Mouse (Mus musculus) CH12.LX (cell line): ENCODE measurements around the gene Psip1. TPM values are rescaled to one million over a fixed set of nuclear protein-coding genes. Genes with fewer than 3 reads are reported as not detected.

Source experiments
- DNase-seq: peaks from one replicate; pipeline ENCODE4 v3.0.0-alpha.2; 2013; ENCODE audit errors: extremely low read depth
- H3K27ac ChIP-seq: 2 replicates; pipeline ENCODE4 v1.5.1; 2012; ENCODE audit warnings: low read depth, mild to moderate bottlenecking, control low read depth, moderate library complexity; ENCODE audit not compliant: insufficient read depth
- H3K27me3 ChIP-seq: replicated peaks from 2 replicates; pipeline ENCODE3; 2012; ENCODE audit warnings: inconsistent platforms
- H3K36me3 ChIP-seq, 2 experiments: replicated peaks in 1 of 2; 2 replicates each; pipeline versions ENCODE3 to v1.6.1; 2012; ENCODE audit warnings: inconsistent platforms in 1 of 2, low read length in 1 of 2, mild to moderate bottlenecking in 1 of 2, mixed read lengths in 1 of 2, moderate library complexity in 1 of 2; ENCODE audit not compliant: control insufficient read depth in 1 of 2, insufficient read depth in 1 of 2
- H3K4me1 ChIP-seq, 2 experiments: 2 replicates each; pipeline ENCODE4 v1.6.1; 2012; ENCODE audit warnings: inconsistent platforms in 1 of 2, moderate library complexity in 1 of 2; ENCODE audit not compliant: insufficient read depth in 2 of 2, control insufficient read depth in 1 of 2
- H3K4me2 ChIP-seq: 2 replicates; pipeline ENCODE4 v1.6.1; 2012; ENCODE audit warnings: low read depth, mild to moderate bottlenecking, control low read depth; ENCODE audit not compliant: poor library complexity, insufficient read depth, severe bottlenecking
- H3K4me3 ChIP-seq, 3 experiments: fragments of 150-350 bp in 1 of 3; sonication (generic) in 1 of 3; replicated peaks in 1 of 3; 2 replicates each; pipeline versions ENCODE3 to v1.5.1; 2011 to 2012; ENCODE audit warnings: low read depth in 2 of 3, low read length in 2 of 3, mild to moderate bottlenecking in 2 of 3, moderate library complexity in 2 of 3, control low read depth in 1 of 3, improper control_type of control experiment in 1 of 3, inconsistent platforms in 1 of 3, mixed read lengths in 1 of 3; ENCODE audit not compliant: poor library complexity in 1 of 3
- H3K79me2 ChIP-seq: replicated peaks from 2 replicates; pipeline ENCODE4 v1.6.1; 2012; ENCODE audit warnings: mild to moderate bottlenecking, moderate library complexity; ENCODE audit not compliant: control insufficient read depth, poor library complexity, insufficient read depth, severe bottlenecking; ENCODE audit errors: extremely low read depth
- H3K9ac ChIP-seq: 2 replicates; pipeline ENCODE4 v1.6.1; 2012; ENCODE audit warnings: low read depth, mild to moderate bottlenecking, control low read depth, moderate library complexity; ENCODE audit not compliant: insufficient read depth
- H3K9me3 ChIP-seq: replicated peaks from 2 replicates; pipeline ENCODE3; 2012; ENCODE audit warnings: low read length, inconsistent platforms, mixed read lengths
- CHD2 ChIP-seq: IDR thresholded peaks from 2 replicates; pipeline ENCODE4 v1.6.1; 2011; ENCODE audit warnings: low read length, improper control_type of control experiment
- CTCF ChIP-seq, 2 experiments: IDR thresholded peaks in 1 of 2; conservative IDR thresholded peaks in 1 of 2; 2 replicates each; pipeline ENCODE4 v1.5.1; 2011 to 2012; ENCODE audit warnings: low read depth in 2 of 2, low read length in 2 of 2, improper control_type of control experiment in 1 of 2, inconsistent platforms in 1 of 2, mild to moderate bottlenecking in 1 of 2, moderate library complexity in 1 of 2
- E2F4 ChIP-seq: IDR thresholded peaks from 2 replicates; pipeline ENCODE4 v1.6.1; 2011; ENCODE audit warnings: low read depth, low read length, improper control_type of control experiment; ENCODE audit not compliant: insufficient replicate concordance
- GABPA ChIP-seq: IDR thresholded peaks from 2 replicates; pipeline ENCODE4 v1.6.1; 2012; ENCODE audit warnings: low read depth, low read length, improper control_type of control experiment, inconsistent platforms; ENCODE audit not compliant: insufficient replicate concordance
- JUND ChIP-seq: conservative IDR thresholded peaks from 2 replicates; pipeline ENCODE4 v1.6.1; 2011; ENCODE audit warnings: low read depth, low read length, improper control_type of control experiment
- MAFK ChIP-seq: IDR thresholded peaks from 2 replicates; pipeline ENCODE4 v1.6.1; 2011; ENCODE audit warnings: low read length, improper control_type of control experiment; ENCODE audit not compliant: insufficient replicate concordance
- MAX ChIP-seq: IDR thresholded peaks from 2 replicates; pipeline ENCODE4 v1.6.1; 2011; ENCODE audit warnings: low read length, improper control_type of control experiment
- MXI1 ChIP-seq: IDR thresholded peaks from 2 replicates; pipeline ENCODE4 v1.6.1; 2011; ENCODE audit warnings: mild to moderate bottlenecking, low read depth, low read length, improper control_type of control experiment
- NELFE ChIP-seq: IDR thresholded peaks from 2 replicates; pipeline ENCODE4 v1.6.1; 2011; ENCODE audit warnings: low read depth, low read length, improper control_type of control experiment
- PAX5 ChIP-seq: IDR thresholded peaks from 2 replicates; pipeline ENCODE4 v1.6.1; 2012; ENCODE audit warnings: low read length, inconsistent platforms, mixed read lengths
- POLR2A ChIP-seq: IDR thresholded peaks from 2 replicates; pipeline ENCODE4 v1.6.1; 2011; ENCODE audit warnings: low read depth, mild to moderate bottlenecking, improper control_type of control experiment, low read length
- POLR2AphosphoS2 ChIP-seq: IDR thresholded peaks from 2 replicates; pipeline ENCODE4 v1.6.1; 2011; ENCODE audit warnings: low read depth, low read length, improper control_type of control experiment
- RAD21 ChIP-seq: IDR thresholded peaks from 2 replicates; pipeline ENCODE4 v1.6.1; 2011; ENCODE audit warnings: low read depth, mild to moderate bottlenecking, low read length, improper control_type of control experiment, moderate library complexity
- SIN3A ChIP-seq: IDR thresholded peaks from 2 replicates; pipeline ENCODE4 v1.6.1; 2012; ENCODE audit warnings: low read length, improper control_type of control experiment, inconsistent platforms
- SMC3 ChIP-seq: IDR thresholded peaks from 2 replicates; pipeline ENCODE4 v1.6.1; 2011; ENCODE audit warnings: low read depth, low read length, improper control_type of control experiment
- TBP ChIP-seq: conservative IDR thresholded peaks from 2 replicates; pipeline ENCODE4 v1.6.1; 2011; ENCODE audit warnings: low read depth, low read length, improper control_type of control experiment
- TCF12 ChIP-seq: IDR thresholded peaks from 2 replicates; pipeline ENCODE4 v1.6.1; 2014; ENCODE audit warnings: low read depth, mild to moderate bottlenecking, inconsistent platforms, low read length, improper control_type of control experiment
- USF1 ChIP-seq: IDR thresholded peaks from 2 replicates; pipeline ENCODE4 v1.6.1; 2014; ENCODE audit warnings: low read depth, mild to moderate bottlenecking, inconsistent platforms, low read length, improper control_type of control experiment
- ZC3H11A ChIP-seq: IDR thresholded peaks from 2 replicates; pipeline ENCODE4 v1.6.1; 2012; ENCODE audit warnings: low read depth, mild to moderate bottlenecking, inconsistent platforms, low read length, improper control_type of control experiment
- dilution Hi-C: fragments of 300-500 bp; cut with MboI; formaldehyde crosslinking; loops from 2 replicates; pipeline ENCODE4 v1.14.3; 2020; ENCODE audit warnings: low sequenced_read_pairs; ENCODE audit not compliant: extremely low pct_unique_long_range_greater_than_20kb, extremely low pct_ligation_motif_present
- in situ Hi-C: fragments of 300-500 bp; cut with MboI; formaldehyde crosslinking; loops from 3 replicates; pipeline ENCODE4 v1.14.3; 2019; ENCODE audit warnings: low sequenced_read_pairs, low pct_ligation_motif_present, low pct_unique_long_range_greater_than_20kb, mixed read lengths
- polyA plus RNA-seq: library from polyadenylated mRNA; unstranded; fragments of >175 nt; gene quantifications from 2 replicates; pipeline ENCODE4 v1.2.1, GENCODE M21; 2012; ENCODE audit warnings: low read depth; ENCODE audit not compliant: insufficient read length
- total RNA-seq, 2 experiments: library from RNA; depleted of rRNA; stranded (reverse); fragments of 300-350 nt in 1 of 2; fragments of >200 nt in 1 of 2; gene quantifications; 2 replicates each; pipeline ENCODE4 v1.2.3; 2012 to 2014

The Psip1 gene
- total and polyA plus RNA-seq, 3 experiments = 61.7 to 157 (median 107) TPM

GRCm38 (mm10) chr4:83524843-83525689 is 38.8 kb upstream of the Psip1 start, which contains the start of gene Ccdc171 (continued):
- peak; percentile 95 for TF ChIP-seq NELFE

DNA sequence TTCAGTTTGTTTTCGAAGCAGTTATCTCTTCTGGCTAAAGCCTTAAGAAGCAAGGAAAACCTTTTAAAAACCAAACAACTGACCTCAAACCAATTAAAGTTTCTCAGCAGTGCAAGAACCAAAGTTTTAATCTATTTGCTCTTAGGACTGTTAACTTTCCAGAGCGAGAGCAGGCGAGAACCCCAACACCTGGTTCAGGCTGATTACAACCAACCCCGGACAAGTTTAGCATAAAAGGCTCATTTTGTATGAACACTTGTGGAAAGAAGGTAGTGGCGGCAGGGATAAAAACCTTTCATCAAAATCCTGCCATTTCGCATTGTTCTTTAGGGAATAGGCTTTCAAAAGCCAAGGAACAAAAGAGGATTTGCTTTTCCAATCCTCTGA is 38.2 kb upstream of the Psip1 start:
- Histone ChIP-seq H3K4me1 (peaks cover 0 to 17% of the 10 kb centered on the region in 2 experiments; a peak in 2 of 4 replicates), H3K36me3 (no peaks in the 10 kb centered on the region), H3K9me3 (no peaks in the 10 kb centered on the region), H3K79me2 (no peaks in the 10 kb centered on the region), H3K4me3 (peak overlapping the region; percentile 73 to 92 (median 81)), H3K9ac (peak overlapping the region; percentile 44), H3K4me2 (peak overlapping the region; percentile 51; the same call in 1 of the 2 replicates), H3K27me3 (no peaks in the 10 kb centered on the region), H3K27ac (no peak overlapping the region)
- DNase-seq = no peak
- dilution Hi-C loops = no loop called here
- peak; percentile 26; the same call in 1 of the 2 replicates for TF ChIP-seq SIN3A
- no peak for TF ChIP-seq CHD2
- in situ Hi-C loops = loop anchor here (25.0 kb wide), 1 partner anchor 212 kb away; the partner anchor contains the start of gene Ttc39b

- in situ Hi-C loops = loop anchor here (25.0 kb wide), 1 partner anchor 210 kb away; the partner anchor contains the start of gene Ttc39b
- no peak for DNase-seq
- dilution Hi-C loops = no loop called here
Measured at GRCm38 (mm10) chr4:83522066-83522465, 35.8 kb upstream of the Psip1 start.

GRCm38 (mm10) chr4:83520308-83520707 is 34.0 kb upstream of the Psip1 start:
- dilution Hi-C loops = no loop called here
- H3K9me3 ChIP-seq = no peaks in the 10 kb centered on the region
- no peak overlapping the region for H3K4me3 ChIP-seq
- H3K27ac ChIP-seq = no peak overlapping the region
- in situ Hi-C loops = loop anchor here (25.0 kb wide), 1 partner anchor 208 kb away; the partner anchor contains the start of gene Ttc39b
- no peaks in the 10 kb centered on the region for H3K79me2 ChIP-seq
- no peak overlapping the region for H3K9ac ChIP-seq
- no peak for TF ChIP-seq ZC3H11A
- no peak for TF ChIP-seq MXI1
- no peak for TF ChIP-seq RAD21
- TF ChIP-seq PAX5 = no peak
- TF ChIP-seq GABPA = no peak
- TF ChIP-seq MAFK = no peak
- TF ChIP-seq TCF12 = no peak
- no peak for TF ChIP-seq POLR2AphosphoS2
- no peak for TF ChIP-seq MAX
- peak; percentile 19; the same call in 1 of the 2 replicates for TF ChIP-seq SMC3
- TF ChIP-seq TBP = 0 out of 2 replicates have a peak, but pooled peaks have one; percentile 48
- TF ChIP-seq CTCF (conservative IDR thresholded peaks at IDR 0.05 in 1 of 2, IDR thresholded peaks at IDR 0.05 in 1 of 2; ENCODE audit: low read depth in 2 of 2, low read length in 2 of 2) = peak in 1 of 2 experiments; percentile 48; a peak in 2 of 4 replicates
- TF ChIP-seq JUND = no peak
- no peak for TF ChIP-seq USF1
- H3K4me2 ChIP-seq = no peak overlapping the region
- H3K36me3 ChIP-seq = no peaks in the 10 kb centered on the region
- no peaks in the 10 kb centered on the region for H3K27me3 ChIP-seq
- peaks cover under 1 to 6% of the 10 kb centered on the region in 2 experiments for H3K4me1 ChIP-seq
- DNase-seq = peak; percentile 32

More at GRCm38 (mm10) chr4:83522066-83522465, 35.8 kb upstream of the Psip1 start:
- peaks cover 0 to 14% of the 10 kb centered on the region in 2 experiments; a peak in 2 of 4 replicates for H3K4me1 ChIP-seq
- TF ChIP-seq POLR2A (no peak), MAFK (no peak), NELFE (no peak), E2F4 (no peak)
- TF ChIP-seq, all 38 proteins: peak for 0
- Histone ChIP-seq H3K4me2 (no peak overlapping the region), H3K79me2 (no peaks in the 10 kb centered on the region), H3K36me3 (no peaks in the 10 kb centered on the region), H3K27me3 (no peaks in the 10 kb centered on the region), H3K27ac (no peak overlapping the region), H3K9ac (no peak overlapping the region), H3K9me3 (no peaks in the 10 kb centered on the region), H3K4me3 (no peak overlapping the region)
